Mouse (Mus musculus) activated CD4-positive, CD25-positive, alpha-beta regulatory T cell, adult 4 months (primary cell): ENCODE data around the gene Ereg. TPM values are rescaled to one million over a fixed set of nuclear protein-coding genes. Genes with fewer than 3 reads are reported as not detected.

ENCODE experiments used
- ATAC-seq: one replicate; pipeline ENCODE4 v1.8.0; 2017
- polyA plus RNA-seq, 2 experiments: library from polyadenylated mRNA; unstranded; fragments of 100-300 nt; shearing (Covaris generic); gene quantifications; one replicate each; pipeline ENCODE4 v1.2.1; 2017

Gene Ereg
- polyA plus RNA-seq, 2 experiments from 2014 or later: not detected

- ATAC-seq: no peak
These were observed 39.5 kb downstream of the Ereg start for GRCm38 (mm10) chr5:91113967-91114366.

- ATAC-seq: no peak
These were observed 40.2 kb downstream of the Ereg start for GRCm38 (mm10) chr5:91114574-91114973.

GRCm38 (mm10) chr5:91118618-91119017 is 44.2 kb downstream of the Ereg start:
- no peak for ATAC-seq

GRCm38 (mm10) chr5:91123404-91123803 is 49.0 kb downstream of the Ereg start:
- no peak for ATAC-seq

GRCm38 (mm10) chr5:91124140-91124539 is 49.7 kb downstream of the Ereg start:
- ATAC-seq: peak; percentile 73

GRCm38 (mm10) chr5:91126623-91127022 is 52.2 kb downstream of the Ereg start:
- ATAC-seq: peak; percentile 62

GRCm38 (mm10) chr5:91134961-91135360 is 60.5 kb downstream of the Ereg start:
- no peak for ATAC-seq

- peak; percentile 7 for ATAC-seq
These were observed 64.5 kb downstream of the Ereg start for GRCm38 (mm10) chr5:91138970-91139369.

GRCm38 (mm10) chr5:91139446-91139873 is 65.0 kb downstream of the Ereg start, which contains the start of gene Areg:
Gene Areg (plus strand): TSS chr5:91139599.
- ATAC-seq: peak; percentile 90

- no peak for ATAC-seq
These were observed 66.5 kb downstream of the Ereg start for GRCm38 (mm10) chr5:91140896-91141448.

Other genes with a start within 250 kb of the Ereg start
- gene Cxcl1, start 183.4 kb upstream of the Ereg start, polyA plus RNA-seq: not detected
- not detected for gene Cxcl2, start 170.8 kb upstream of the Ereg start, polyA plus RNA-seq
- gene Mthfd2l, start 143.5 kb upstream of the Ereg start, polyA plus RNA-seq: 1 to 10 TPM in 1 of 2 experiments, under 1 TPM in 1; 0.43 to 1.9 TPM
- gene Epgn, start 47.2 kb upstream of the Ereg start, polyA plus RNA-seq: not detected
- 1 to 10 TPM; 1.8 to 2.3 TPM for gene Areg, start 65.0 kb downstream of the Ereg start, polyA plus RNA-seq